Mouse (Mus musculus) intestine, embryonic 14.5 days (tissue): ENCODE measurements around the gene Cul1. TPM values are rescaled to one million over a fixed set of nuclear protein-coding genes. Genes with fewer than 3 reads are reported as not detected.

Experiments used
- ATAC-seq: fragments of 200-750 bp; cut with Nextera tagmentation; replicated peaks from 2 replicates; pipeline ENCODE4 v1.8.0; 2017; ENCODE audit warnings: low read depth, moderate number of reproducible peaks, moderate TSS enrichment, moderate library complexity; ENCODE audit not compliant: low FRiP score, low TSS enrichment
- DNase-seq: peaks from one replicate; pipeline ENCODE4 v3.0.0-alpha.2; 2018; ENCODE audit warnings: low spot score
- H3K27ac ChIP-seq: fragments of 300-500 bp; sonication (generic); 2 replicates; pipeline ENCODE4 v1.5.1; 2014; ENCODE audit warnings: low read depth, mild to moderate bottlenecking, control low read depth
- H3K27me3 ChIP-seq: fragments of 300-500 bp; sonication (generic); replicated peaks from 2 replicates; pipeline ENCODE4 v1.6.1; 2014; ENCODE audit warnings: low read length, control low read depth; ENCODE audit not compliant: control insufficient read depth, insufficient read depth
- H3K36me3 ChIP-seq: fragments of 300-500 bp; sonication (generic); 2 replicates; pipeline ENCODE4 v1.6.1; 2014; ENCODE audit warnings: low read length, control low read depth; ENCODE audit not compliant: control insufficient read depth, insufficient read depth
- H3K4me1 ChIP-seq: fragments of 300-500 bp; sonication (generic); replicated peaks from 2 replicates; pipeline ENCODE4 v1.6.1; 2014; ENCODE audit warnings: low read length, control low read depth, mixed read lengths; ENCODE audit not compliant: control insufficient read depth, insufficient read depth
- H3K4me2 ChIP-seq: fragments of 300-500 bp; sonication (generic); 2 replicates; pipeline ENCODE4 v1.6.1; 2014; ENCODE audit warnings: low read length
- H3K4me3 ChIP-seq: fragments of 300-500 bp; sonication (generic); 2 replicates; pipeline ENCODE4 v1.5.1; 2014; ENCODE audit warnings: low read depth, low read length, control low read depth, mixed read lengths
- H3K9ac ChIP-seq: fragments of 300-500 bp; sonication (generic); 2 replicates; pipeline ENCODE4 v1.6.1; 2014; ENCODE audit warnings: mild to moderate bottlenecking, low read length
- H3K9me3 ChIP-seq: fragments of 300-500 bp; sonication (generic); 2 replicates; pipeline ENCODE4 v1.6.1; 2016; ENCODE audit warnings: low read length, control low read depth; ENCODE audit not compliant: control insufficient read depth
- WGBS: fragments of 180-500 bp; shearing (Covaris S2); extraction: QIAGEN DNeasy Blood & Tissue Kit; methylation state at CpG from one replicate; pipeline ENCODE4 v1.1.7; 2014; 5-methylcytosine and 5-hydroxymethylcytosine counted together
- polyA plus RNA-seq: library from polyadenylated mRNA; unstranded; fragments of >200 nt; fragmentation: Nextera tagmentation; extraction: Ambion mirVana; gene quantifications from 2 replicates; pipeline ENCODE4 v1.2.1, GENCODE M21; 2014

The Cul1 gene
- polyA plus RNA-seq, 1 experiment from 2014 or later: 124 TPM

GRCm38 (mm10) chr6:47456853-47457252, 3.7 kb downstream of the Cul1 start:
- H3K9me3 ChIP-seq: no peaks in the 10 kb centered on the region
- no peak overlapping the region for H3K4me2 ChIP-seq
- H3K4me3 ChIP-seq: no peak overlapping the region
- DNase-seq (no peak), ATAC-seq (no peak)
- no peaks in the 10 kb centered on the region for H3K27me3 ChIP-seq
- peaks cover 15% of the 10 kb centered on the region for H3K4me1 ChIP-seq
- no peak overlapping the region for H3K9ac ChIP-seq
- 68% methylated on average over 2 of the region's 2 CpGs for WGBS
- no peaks in the 10 kb centered on the region for H3K36me3 ChIP-seq
- H3K27ac ChIP-seq: no peak overlapping the region

- no peak overlapping the region for H3K27ac ChIP-seq
- ATAC-seq: no peak
- 44% methylated on average over 2 of the region's 2 CpGs for WGBS
- no peak overlapping the region for H3K9ac ChIP-seq
- H3K4me1 ChIP-seq: peaks cover 5% of the 10 kb centered on the region; the same call in 1 of the 2 replicates
- peaks cover 5% of the 10 kb centered on the region for H3K9me3 ChIP-seq
- no peaks in the 10 kb centered on the region for H3K27me3 ChIP-seq
- no peak overlapping the region for H3K4me2 ChIP-seq
- no peak overlapping the region for H3K4me3 ChIP-seq
- no peaks in the 10 kb centered on the region for H3K36me3 ChIP-seq
- DNase-seq: no peak
Measured at GRCm38 (mm10) chr6:47465400-47465799, 12.2 kb downstream of the Cul1 start.

- Histone ChIP-seq H3K9me3 (peaks cover 5% of the 10 kb centered on the region), H3K9ac (no peak overlapping the region), H3K36me3 (no peaks in the 10 kb centered on the region), H3K27me3 (no peaks in the 10 kb centered on the region), H3K27ac (no peak overlapping the region), H3K4me1 (peaks cover 5% of the 10 kb centered on the region; the same call in 1 of the 2 replicates), H3K4me3 (no peak overlapping the region), H3K4me2 (no peak overlapping the region)
- DNase-seq (no peak), ATAC-seq (no peak)
- WGBS: 90% methylated on average over 2 of the region's 2 CpGs
Measured at GRCm38 (mm10) chr6:47466488-47466887, 13.3 kb downstream of the Cul1 start.

DNA sequence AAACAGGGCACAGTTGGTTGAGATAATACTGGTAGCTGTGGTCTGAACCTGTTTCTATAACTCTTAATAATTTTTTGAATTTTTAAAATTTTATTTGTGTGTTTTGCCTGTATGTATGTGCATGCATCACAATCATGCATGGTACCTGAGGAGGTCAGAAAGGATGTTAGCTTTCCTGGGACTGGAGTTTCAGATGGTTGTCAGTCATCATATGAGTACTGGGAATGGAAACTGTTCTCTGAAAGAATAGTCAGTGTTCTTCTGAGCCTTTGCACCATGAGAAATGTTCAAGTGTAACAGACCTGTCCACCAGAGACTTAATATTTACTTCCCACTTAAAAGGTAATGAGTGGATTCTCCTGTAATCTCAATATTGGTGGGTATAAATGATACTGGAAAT, 13.9 kb downstream of the Cul1 start:
- H3K4me3 ChIP-seq: no peak overlapping the region
- no peaks in the 10 kb centered on the region for H3K36me3 ChIP-seq
- H3K27me3 ChIP-seq: no peaks in the 10 kb centered on the region
- H3K4me2 ChIP-seq: no peak overlapping the region
- H3K27ac ChIP-seq: no peak overlapping the region
- H3K9ac ChIP-seq: no peak overlapping the region
- peaks cover 5% of the 10 kb centered on the region; the same call in 1 of the 2 replicates for H3K4me1 ChIP-seq
- H3K9me3 ChIP-seq: peaks cover 5% of the 10 kb centered on the region
- ATAC-seq: no peak
- DNase-seq: no peak

GRCm38 (mm10) chr6:47469760-47470159, 16.6 kb downstream of the Cul1 start:
- ATAC-seq: no peak
- no peak overlapping the region for H3K4me2 ChIP-seq
- H3K36me3 ChIP-seq: no peaks in the 10 kb centered on the region
- no peak overlapping the region for H3K27ac ChIP-seq
- no peak overlapping the region for H3K9ac ChIP-seq
- no peaks in the 10 kb centered on the region for H3K27me3 ChIP-seq
- H3K9me3 ChIP-seq: peaks cover 5% of the 10 kb centered on the region
- H3K4me1 ChIP-seq: no peaks in the 10 kb centered on the region
- no peak overlapping the region for H3K4me3 ChIP-seq
- DNase-seq: no peak

GRCm38 (mm10) chr6:47472444-47472843, 19.2 kb downstream of the Cul1 start:
- no peak for DNase-seq
- Histone ChIP-seq H3K27me3 (no peaks in the 10 kb centered on the region), H3K27ac (no peak overlapping the region), H3K4me3 (no peak overlapping the region), H3K9ac (no peak overlapping the region), H3K4me1 (no peaks in the 10 kb centered on the region), H3K9me3 (peaks cover 5% of the 10 kb centered on the region), H3K4me2 (no peak overlapping the region), H3K36me3 (no peaks in the 10 kb centered on the region)
- no peak for ATAC-seq

GRCm38 (mm10) chr6:47482027-47482426, 28.8 kb downstream of the Cul1 start:
- Histone ChIP-seq H3K27me3 (no peaks in the 10 kb centered on the region), H3K9ac (no peak overlapping the region), H3K4me2 (no peak overlapping the region), H3K4me3 (no peak overlapping the region), H3K27ac (no peak overlapping the region), H3K9me3 (no peaks in the 10 kb centered on the region), H3K4me1 (no peaks in the 10 kb centered on the region), H3K36me3 (0 out of 2 replicates have a peak, but pooled peaks cover 10% of the 10 kb centered on the region)
- no peak for ATAC-seq
- 73% methylated on average over 1 of the region's 1 CpGs for WGBS
- DNase-seq: no peak

DNA sequence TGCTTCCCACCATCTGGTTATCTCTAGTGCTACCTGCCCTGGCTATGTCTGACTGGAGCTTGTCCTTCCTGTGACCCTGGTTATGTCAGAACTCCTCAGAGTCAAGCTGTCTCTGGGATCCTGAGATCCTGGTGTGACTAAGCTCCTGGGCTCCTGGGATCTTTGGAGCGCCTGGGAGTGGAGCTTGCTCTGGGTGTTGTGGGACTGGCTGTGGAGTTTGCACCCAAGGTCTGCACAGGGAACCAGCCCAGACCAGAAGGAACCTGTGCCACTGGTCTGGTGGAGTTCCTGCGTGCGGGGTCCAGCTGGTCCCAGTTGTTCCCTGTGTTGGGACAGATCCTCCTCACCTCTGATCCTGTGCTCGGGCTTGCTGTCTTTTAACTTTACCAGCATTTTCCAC, 41.4 kb downstream of the Cul1 start:
- Histone ChIP-seq H3K9me3 (no peaks in the 10 kb centered on the region), H3K4me1 (no peaks in the 10 kb centered on the region), H3K36me3 (peaks cover 12% of the 10 kb centered on the region; the same call in 1 of the 2 replicates), H3K27ac (no peak overlapping the region), H3K4me3 (no peak overlapping the region), H3K4me2 (no peak overlapping the region), H3K27me3 (no peaks in the 10 kb centered on the region), H3K9ac (no peak overlapping the region)
- ATAC-seq: no peak
- 73% methylated on average over 4 of the region's 4 CpGs for WGBS
- no peak for DNase-seq

- ATAC-seq (no peak), DNase-seq (no peak)
- H3K4me2 ChIP-seq: no peak overlapping the region
- H3K9ac ChIP-seq: no peak overlapping the region
- no peaks in the 10 kb centered on the region for H3K9me3 ChIP-seq
- peaks cover 96% of the 10 kb centered on the region for H3K36me3 ChIP-seq
- H3K27me3 ChIP-seq: no peaks in the 10 kb centered on the region
- no peak overlapping the region for H3K4me3 ChIP-seq
- H3K4me1 ChIP-seq: no peaks in the 10 kb centered on the region
- H3K27ac ChIP-seq: no peak overlapping the region
- WGBS: 77% methylated on average over 2 of the region's 2 CpGs
Measured at GRCm38 (mm10) chr6:47520030-47520429, 66.8 kb downstream of the Cul1 start.
